Comparison of ENCODE assay signal across 9 mouse cellular contexts in genomic region chr12:56695358-56696173, GRCm38 (mm10). TPM values are rescaled to one million over a fixed set of nuclear protein-coding genes. Genes with fewer than 3 reads are reported as not detected.
DNase-seq lines count a peak whose midpoint lies in the region; ATAC-seq and TF ChIP-seq lines count a peak whose summit lies in the region.
"Had no signal": no experiment of that assay in that cellular context is flagged by ENCODE, and none has a peak within 500 bp of the region (broad histone marks: within the 10 kb centered on the region; RNA-seq: fewer than 3 reads in every experiment).

No protein-coding gene starts in this region.

- H3K4me1 ChIP-seq in thymus, adult 2 months (replicated peaks; ENCODE audit: control insufficient read depth, insufficient read depth, low read length), result no peaks in the 10 kb centered on the region
- H3K4me1 ChIP-seq in embryonic fibroblast, embryonic 13.5 days (ENCODE audit: control insufficient read depth, insufficient read depth, low read length), result no peaks in the 10 kb centered on the region
- peaks cover 38% of the 10 kb centered on the region for H3K4me1 ChIP-seq in heart, embryonic 12.5 days (replicated peaks)
- peaks cover 16% of the 10 kb centered on the region for H3K4me1 ChIP-seq in kidney, embryonic 14.5 days (ENCODE audit: control insufficient read depth, insufficient read depth, low read length)
- peaks cover 14% of the 10 kb centered on the region; the same call in 1 of the 2 replicates for H3K4me1 ChIP-seq in lung, postnatal 0 days (ENCODE audit: insufficient read depth, low read depth, low read length)
- H3K4me1 ChIP-seq in stomach, embryonic 14.5 days (ENCODE audit: control insufficient read depth, insufficient read depth, low read length), result 0 out of 2 replicates have a peak, but pooled peaks cover 4% of the 10 kb centered on the region

- H3K36me3 ChIP-seq in thymus, adult 2 months (ENCODE audit: control insufficient read depth, insufficient read depth, low read length), result no peaks in the 10 kb centered on the region
- no peaks in the 10 kb centered on the region for H3K36me3 ChIP-seq in heart, embryonic 12.5 days
- no peaks in the 10 kb centered on the region for H3K36me3 ChIP-seq in kidney, embryonic 14.5 days (ENCODE audit: control insufficient read depth, insufficient read depth, low read length)
- no peaks in the 10 kb centered on the region for H3K36me3 ChIP-seq in lung, postnatal 0 days (ENCODE audit: insufficient read depth, low read length)
- H3K36me3 ChIP-seq in stomach, embryonic 14.5 days (ENCODE audit: control insufficient read depth, insufficient read depth, low read length), result no peaks in the 10 kb centered on the region

- H3K4me2 ChIP-seq in heart, embryonic 12.5 days, result peak overlapping the region; percentile 81
- H3K4me2 ChIP-seq in kidney, embryonic 14.5 days (replicated peaks; ENCODE audit: low read depth, low read length), result peak overlapping the region; percentile 49
- H3K4me2 ChIP-seq in lung, postnatal 0 days (replicated peaks; ENCODE audit: low read depth, low read length), result peak overlapping the region; percentile 58
- H3K4me2 ChIP-seq in stomach, embryonic 14.5 days (replicated peaks; ENCODE audit: low read depth, low read length), result peak overlapping the region; percentile 45

- WGBS in thymus, adult 2 months, result 4% methylated on average over 41 of the region's 41 CpGs
- under 1% methylated on average over 40 of the region's 41 CpGs for WGBS in heart, embryonic 12.5 days
- WGBS in kidney, embryonic 14.5 days, result 1% methylated on average over 41 of the region's 41 CpGs
- under 1% methylated on average over 41 of the region's 41 CpGs for WGBS in lung, postnatal 0 days
- under 1% methylated on average over 41 of the region's 41 CpGs for whole genome bisulfite sequencing in stomach, embryonic 14.5 days

- no peak overlapping the region for H3K27ac ChIP-seq in thymus, adult 2 months (ENCODE audit: control insufficient read depth, insufficient read depth, low read length)
- peak overlapping the region; percentile 22; the same call in 1 of the 2 replicates for H3K27ac ChIP-seq in embryonic fibroblast, embryonic 13.5 days (ENCODE audit: insufficient read depth, low read length)
- no peak overlapping the region for H3K27ac ChIP-seq in heart, embryonic 12.5 days (ENCODE audit: poor library complexity, severe bottlenecking)
- no peak overlapping the region for H3K27ac ChIP-seq in kidney, embryonic 14.5 days (ENCODE audit: low read depth, low read length)
- H3K27ac ChIP-seq in lung, postnatal 0 days (ENCODE audit: low read length), result no peak overlapping the region
- no peak overlapping the region for H3K27ac ChIP-seq in stomach, embryonic 14.5 days (ENCODE audit: low read length)

- DNase-seq in thymus, adult 2 months, result no peak
- DNase-seq in thymus, postnatal 10 days (ENCODE audit: low spot score in 2 of 2), result no peak
- DNase-seq in lung, postnatal 0 days (ENCODE audit: low spot score), result peak; percentile 84
- DNase-seq in frontal cortex, postnatal 14 days (ENCODE audit: low spot score in 2 of 2), result no peak

- no peak for TF ChIP-seq EP300 in lung, postnatal 0 days (IDR thresholded peaks at IDR 0.05)

- peaks cover 16% of the 10 kb centered on the region for H3K27me3 ChIP-seq in thymus, adult 2 months (ENCODE audit: control insufficient read depth, insufficient read depth, low read length)
- peaks cover 94% of the 10 kb centered on the region for H3K27me3 ChIP-seq in heart, embryonic 12.5 days (replicated peaks)
- peaks cover 95% of the 10 kb centered on the region for H3K27me3 ChIP-seq in kidney, embryonic 14.5 days (ENCODE audit: control insufficient read depth, insufficient read depth, low read length)
- peaks cover 94% of the 10 kb centered on the region for H3K27me3 ChIP-seq in lung, postnatal 0 days (replicated peaks; ENCODE audit: insufficient read depth, low read length)
- H3K27me3 ChIP-seq in stomach, embryonic 14.5 days (ENCODE audit: control insufficient read depth, insufficient read depth, low read length), result peaks cover 80% of the 10 kb centered on the region

- peak overlapping the region; percentile 24; the same call in 1 of the 2 replicates for H3K4me3 ChIP-seq in thymus, adult 2 months (ENCODE audit: control insufficient read depth, insufficient read depth, low read length)
- peak overlapping the region; percentile 60 for H3K4me3 ChIP-seq in embryonic fibroblast, embryonic 13.5 days (ENCODE audit: insufficient read depth, low read length)
- peak overlapping the region; percentile 50 for H3K4me3 ChIP-seq in heart, embryonic 12.5 days
- H3K4me3 ChIP-seq in kidney, embryonic 14.5 days (ENCODE audit: low read length), result peak overlapping the region; percentile 33
- peak overlapping the region; percentile 30 for H3K4me3 ChIP-seq in lung, postnatal 0 days (ENCODE audit: low read depth, low read length)
- H3K4me3 ChIP-seq in stomach, embryonic 14.5 days (ENCODE audit: low read depth, low read length), result peak overlapping the region; percentile 28

- H3K9ac ChIP-seq in heart, embryonic 12.5 days, result no peak overlapping the region
- H3K9ac ChIP-seq in kidney, embryonic 14.5 days (ENCODE audit: low read depth, low read length), result no peak overlapping the region
- H3K9ac ChIP-seq in lung, postnatal 0 days (replicated peaks; ENCODE audit: low read depth), result no peak overlapping the region
- no peak overlapping the region for H3K9ac ChIP-seq in stomach, embryonic 14.5 days (replicated peaks; ENCODE audit: low read depth, low read length)

- H3K9me3 ChIP-seq in heart, embryonic 12.5 days (replicated peaks), result no peaks in the 10 kb centered on the region
- H3K9me3 ChIP-seq in kidney, embryonic 14.5 days (ENCODE audit: control insufficient read depth, low read length), result no peaks in the 10 kb centered on the region
- no peaks in the 10 kb centered on the region for H3K9me3 ChIP-seq in lung, postnatal 0 days (ENCODE audit: low read length)
- H3K9me3 ChIP-seq in stomach, embryonic 14.5 days (ENCODE audit: control insufficient read depth, low read depth, low read length), result no peaks in the 10 kb centered on the region

- no peak for TF ChIP-seq POLR2A in thymus, adult 2 months (IDR thresholded peaks at IDR 0.05; ENCODE audit: control insufficient read depth, extremely low read depth, insufficient read depth, low read length, poor library complexity)
- TF ChIP-seq POLR2A in embryonic fibroblast, embryonic 13.5 days (IDR thresholded peaks at IDR 0.05; ENCODE audit: low read depth, low read length), result peak; percentile 13; the same call in 1 of the 2 replicates

- peak; percentile 87 for ATAC-seq in heart, embryonic 12.5 days (ENCODE audit: insufficient number of reproducible peaks, low FRiP score)
- peak; percentile 94 for ATAC-seq in kidney, embryonic 14.5 days (ENCODE audit: low FRiP score, low TSS enrichment)
- ATAC-seq in lung, postnatal 0 days, result peak; percentile 96
- ATAC-seq in stomach, embryonic 14.5 days (ENCODE audit: insufficient number of reproducible peaks, insufficient read depth, low FRiP score, low read depth), result peak; percentile 92

- TF ChIP-seq CTCF in thymus, adult 2 months (IDR thresholded peaks at IDR 0.05; ENCODE audit: borderline replicate concordance, control insufficient read depth, extremely low read depth, insufficient read depth, low read length, poor library complexity), result no peak
- no peak for TF ChIP-seq CTCF in embryonic fibroblast, embryonic 13.5 days (IDR thresholded peaks at IDR 0.05; ENCODE audit: borderline replicate concordance, insufficient read depth, low read length)
- TF ChIP-seq CTCF in lung, postnatal 0 days (IDR thresholded peaks at IDR 0.05), result no peak

RNA-seq across cellular contexts. Expression of gene Pax9, which starts 4.0 kb away (rescaled TPM):
- polyA plus RNA-seq in thymus, adult 2 months (2012; rRNA removed), result 13.8 and 15.2 TPM in 2 replicates
- 3.0 and 3.5 TPM in 2 replicates for polyA plus RNA-seq in embryonic fibroblast, embryonic 13.5 days (2011; ENCODE audit: insufficient read length, low read depth, missing spikeins)
- polyA plus RNA-seq in heart, embryonic 12.5 days (2016; fragmentation: Nextera tagmentation; extraction: Ambion mirVana), result 0.06 TPM in 1 of 2 replicates, not detected in the other
- polyA plus RNA-seq in kidney, embryonic 14.5 days (2014; fragmentation: Nextera tagmentation; extraction: Ambion mirVana), result 0.08 TPM in 1 of 2 replicates, not detected in the other
- 0.05 and 0.11 TPM in 2 replicates for polyA plus RNA-seq in lung, postnatal 0 days (2015; fragmentation: Nextera tagmentation; extraction: Ambion mirVana)
- polyA plus RNA-seq in stomach, embryonic 14.5 days (2014; fragmentation: Nextera tagmentation; extraction: Ambion mirVana), result 2.3 and 3.8 TPM in 2 replicates
- polyA plus RNA-seq: spleen, adult 2 months had no signal
